Mouse (Mus musculus): ENCODE results near the gene Tmem160. TPM values are rescaled to one million over a fixed set of nuclear protein-coding genes. Genes with fewer than 3 reads are reported as not detected.

Tmem160 gene
- polyA plus RNA-seq, 1 experiment from 2014 or later: 75.6 TPM

GRCm38 (mm10) chr7:16417141-16417771 lies 35.3 kb upstream of the Tmem160 start:
- peaks cover 57% of the 10 kb centered on the region for H3K36me3 ChIP-seq
- H3K27ac ChIP-seq (replicated peaks): no peak overlapping the region
- no peak overlapping the region for H3K4me3 ChIP-seq
- H3K27me3 ChIP-seq: no peaks in the 10 kb centered on the region
- WGBS: 87% methylated on average over 10 of the region's 10 CpGs
- peaks cover 7% of the 10 kb centered on the region; the same call in 1 of the 2 replicates for H3K4me1 ChIP-seq (replicated peaks)
- H3K4me2 ChIP-seq: no peak overlapping the region
- no peak for ATAC-seq (ENCODE audit: low FRiP score, low read depth)
- no peak overlapping the region for H3K9ac ChIP-seq
- no peaks in the 10 kb centered on the region for H3K9me3 ChIP-seq

DNA sequence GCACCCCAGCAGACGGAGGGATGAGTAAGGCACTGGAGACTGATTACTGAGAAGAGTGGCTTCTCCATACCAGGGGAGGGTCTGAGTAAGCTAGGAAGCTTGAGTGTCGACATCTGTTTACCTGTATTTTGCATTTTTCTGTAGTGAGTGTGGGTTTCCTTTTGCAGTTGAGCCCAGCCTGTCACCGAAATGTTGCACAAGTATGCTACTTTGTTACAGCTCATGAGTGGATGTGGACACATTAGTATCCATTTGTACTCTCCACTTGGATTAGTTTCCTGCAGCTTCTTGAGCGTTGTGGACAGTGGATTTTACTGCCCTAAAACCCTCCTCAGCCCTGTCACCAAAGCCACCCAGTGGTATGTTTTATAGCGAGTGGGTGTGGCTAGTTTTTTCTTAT lies 33.9 kb upstream of the Tmem160 start:
- H3K9ac ChIP-seq: no peak overlapping the region
- no peaks in the 10 kb centered on the region for H3K27me3 ChIP-seq
- H3K27ac ChIP-seq (replicated peaks): no peak overlapping the region
- no peak overlapping the region for H3K4me3 ChIP-seq
- H3K4me1 ChIP-seq (replicated peaks): no peaks in the 10 kb centered on the region
- H3K4me2 ChIP-seq: no peak overlapping the region
- ATAC-seq (ENCODE audit: low FRiP score, low read depth): no peak
- peaks cover 70% of the 10 kb centered on the region for H3K36me3 ChIP-seq
- H3K9me3 ChIP-seq: no peaks in the 10 kb centered on the region
- 91% methylated on average over 5 of the region's 5 CpGs for WGBS

DNA sequence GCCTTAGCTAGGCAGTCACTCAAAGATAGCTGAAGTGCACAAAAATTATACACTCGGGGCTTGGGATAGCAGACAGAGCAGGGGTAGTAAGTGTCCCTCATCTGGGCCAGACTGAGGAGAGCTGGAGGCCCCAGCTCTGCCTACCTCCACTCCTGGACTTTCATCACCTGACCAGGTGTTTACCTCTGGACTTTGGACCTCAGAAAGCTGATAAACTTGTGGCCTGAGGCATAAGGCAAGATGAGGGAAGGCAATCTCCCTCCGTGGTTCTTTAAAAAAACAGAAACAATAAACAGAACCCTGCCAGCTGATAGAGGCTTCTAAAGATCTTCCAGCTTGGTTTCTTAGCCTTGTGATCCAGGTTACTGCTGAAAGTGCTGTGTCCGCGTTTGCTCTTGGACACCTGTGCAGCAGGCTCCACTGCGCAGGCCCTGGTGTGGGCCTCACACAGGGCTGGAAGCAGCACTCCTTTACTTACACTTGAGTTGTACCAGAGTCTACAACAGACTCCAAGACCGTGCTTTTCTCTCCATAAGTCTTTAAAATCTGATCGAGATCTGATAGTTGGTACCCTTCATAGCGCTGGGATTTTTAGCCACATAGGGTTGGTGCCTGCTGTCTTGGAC lies 32.0 kb upstream of the Tmem160 start:
- no peak for ATAC-seq (ENCODE audit: low FRiP score, low read depth)
- Histone ChIP-seq H3K27ac (replicated peaks) (no peak overlapping the region), H3K4me2 (no peak overlapping the region), H3K4me1 (replicated peaks) (no peaks in the 10 kb centered on the region), H3K4me3 (no peak overlapping the region), H3K27me3 (no peaks in the 10 kb centered on the region), H3K9me3 (no peaks in the 10 kb centered on the region), H3K9ac (no peak overlapping the region), H3K36me3 (peaks cover 89% of the 10 kb centered on the region)
- 97% methylated on average over 8 of the region's 8 CpGs for WGBS

- no peak overlapping the region for H3K4me2 ChIP-seq
- H3K4me1 ChIP-seq (replicated peaks): no peaks in the 10 kb centered on the region
- no peak for ATAC-seq (ENCODE audit: low FRiP score, low read depth)
- no peaks in the 10 kb centered on the region for H3K27me3 ChIP-seq
- no peak overlapping the region for H3K4me3 ChIP-seq
- no peaks in the 10 kb centered on the region for H3K9me3 ChIP-seq
- H3K9ac ChIP-seq: no peak overlapping the region
- peaks cover 96% of the 10 kb centered on the region for H3K36me3 ChIP-seq
- no peak overlapping the region for H3K27ac ChIP-seq (replicated peaks)
- 87% methylated on average over 18 of the region's 18 CpGs for WGBS
Measured at GRCm38 (mm10) chr7:16422222-16422856, 30.2 kb upstream of the Tmem160 start.

GRCm38 (mm10) chr7:16423731-16424130 lies 28.8 kb upstream of the Tmem160 start:
- H3K27me3 ChIP-seq: no peaks in the 10 kb centered on the region
- peaks cover 95% of the 10 kb centered on the region for H3K36me3 ChIP-seq
- H3K4me2 ChIP-seq: no peak overlapping the region
- H3K4me3 ChIP-seq: no peak overlapping the region
- H3K4me1 ChIP-seq (replicated peaks): no peaks in the 10 kb centered on the region
- H3K9me3 ChIP-seq: no peaks in the 10 kb centered on the region
- no peak overlapping the region for H3K27ac ChIP-seq (replicated peaks)
- H3K9ac ChIP-seq: no peak overlapping the region
- no peak for ATAC-seq (ENCODE audit: low FRiP score, low read depth)
- 94% methylated on average over 9 of the region's 9 CpGs for WGBS

DNA sequence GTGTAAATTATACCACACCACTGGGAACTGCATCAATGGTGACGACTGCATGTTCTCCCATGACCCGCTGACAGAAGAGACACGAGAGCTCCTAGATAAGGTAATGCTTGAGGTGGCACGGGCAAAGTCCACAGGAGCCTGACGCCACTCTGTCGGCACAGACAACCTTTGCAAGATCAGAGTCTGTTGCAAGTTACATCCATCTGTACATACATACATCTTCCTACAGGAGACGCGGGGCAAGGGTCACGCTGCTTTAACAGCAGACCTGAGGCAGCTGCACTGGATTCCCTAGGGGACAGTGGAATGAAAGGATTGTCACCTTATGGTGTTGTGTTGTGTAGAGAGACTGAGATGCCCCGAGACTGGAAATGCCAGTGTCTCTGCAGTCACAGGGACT lies 26.9 kb upstream of the Tmem160 start:
- Histone ChIP-seq H3K27ac (replicated peaks) (no peak overlapping the region), H3K9ac (no peak overlapping the region), H3K9me3 (no peaks in the 10 kb centered on the region), H3K36me3 (peaks cover 95% of the 10 kb centered on the region), H3K4me2 (no peak overlapping the region), H3K27me3 (no peaks in the 10 kb centered on the region), H3K4me1 (replicated peaks) (no peaks in the 10 kb centered on the region), H3K4me3 (no peak overlapping the region)
- 93% methylated on average over 10 of the region's 10 CpGs for WGBS
- ATAC-seq (ENCODE audit: low FRiP score, low read depth): no peak

- Histone ChIP-seq H3K4me3 (no peak overlapping the region), H3K9ac (no peak overlapping the region), H3K27me3 (no peaks in the 10 kb centered on the region), H3K27ac (replicated peaks) (no peak overlapping the region), H3K4me1 (replicated peaks) (no peaks in the 10 kb centered on the region), H3K9me3 (no peaks in the 10 kb centered on the region), H3K36me3 (peaks cover 95% of the 10 kb centered on the region), H3K4me2 (no peak overlapping the region)
- peak; percentile 36; the same call in 1 of the 2 replicates for ATAC-seq (ENCODE audit: low FRiP score, low read depth)
- WGBS: 55% methylated on average over 4 of the region's 4 CpGs
Measured at GRCm38 (mm10) chr7:16426129-16426729, 26.4 kb upstream of the Tmem160 start.

DNA sequence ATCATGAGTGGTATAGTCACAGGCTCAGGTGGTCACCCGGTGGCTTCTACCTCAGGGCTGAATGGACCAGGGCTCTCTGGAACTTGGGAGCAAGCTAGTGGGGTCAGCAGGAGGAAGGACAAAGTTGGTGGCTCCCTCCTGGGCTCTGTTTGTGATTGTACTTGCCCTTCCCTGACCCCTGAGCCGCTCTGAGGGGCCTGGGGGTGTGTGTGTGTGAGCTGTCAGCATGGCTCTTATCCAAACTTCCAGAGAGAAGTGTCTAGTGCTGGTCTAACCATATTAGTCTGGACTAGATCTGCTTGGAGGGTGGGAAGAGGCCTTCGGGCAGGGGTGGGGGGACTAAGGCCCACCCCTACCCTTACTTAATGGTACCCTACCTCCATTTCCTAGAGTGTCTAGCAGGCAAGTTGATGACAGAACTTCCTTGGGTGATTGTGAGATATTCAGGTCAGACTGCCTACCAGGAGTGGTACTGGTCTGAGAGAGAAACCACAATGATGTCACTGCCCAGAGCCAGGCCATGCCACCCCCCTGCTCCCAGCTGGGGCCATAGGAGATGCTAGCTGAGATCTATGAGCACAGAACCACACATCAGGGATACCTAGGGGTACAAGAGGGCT lies 19.1 kb upstream of the Tmem160 start:
- Histone ChIP-seq H3K36me3 (peaks cover 71% of the 10 kb centered on the region), H3K4me1 (replicated peaks) (no peaks in the 10 kb centered on the region), H3K4me3 (no peak overlapping the region), H3K9ac (no peak overlapping the region), H3K27me3 (no peaks in the 10 kb centered on the region), H3K27ac (replicated peaks) (no peak overlapping the region), H3K4me2 (no peak overlapping the region), H3K9me3 (no peaks in the 10 kb centered on the region)
- ATAC-seq (ENCODE audit: low FRiP score, low read depth): no peak
- 88% methylated on average over 3 of the region's 3 CpGs for WGBS

GRCm38 (mm10) chr7:16435088-16435487 lies 17.5 kb upstream of the Tmem160 start:
- ATAC-seq (ENCODE audit: low FRiP score, low read depth): no peak
- Histone ChIP-seq H3K27ac (replicated peaks) (no peak overlapping the region), H3K27me3 (no peaks in the 10 kb centered on the region), H3K4me1 (replicated peaks) (no peaks in the 10 kb centered on the region), H3K4me2 (no peak overlapping the region), H3K36me3 (peaks cover 56% of the 10 kb centered on the region), H3K4me3 (no peak overlapping the region), H3K9ac (no peak overlapping the region), H3K9me3 (no peaks in the 10 kb centered on the region)
- WGBS: 90% methylated on average over 9 of the region's 9 CpGs

DNA sequence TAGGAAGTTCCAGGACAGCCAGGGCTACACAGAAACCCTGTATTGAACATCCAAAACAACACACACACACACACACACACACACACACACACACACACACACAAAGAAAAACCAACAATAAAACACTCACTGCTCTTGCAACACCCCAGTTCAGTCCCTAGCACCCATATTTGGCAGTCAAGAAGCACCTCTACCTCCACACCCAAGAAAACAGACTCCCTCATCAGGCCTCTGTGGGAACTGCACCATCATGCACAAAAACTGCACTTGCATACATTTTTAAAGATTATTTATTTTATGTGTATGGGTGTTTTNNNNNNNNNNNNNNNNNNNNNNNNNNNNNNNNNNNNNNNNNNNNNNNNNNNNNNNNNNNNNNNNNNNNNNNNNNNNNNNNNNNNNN lies 11.3 kb upstream of the Tmem160 start:
- no peak overlapping the region for H3K4me2 ChIP-seq
- ATAC-seq (ENCODE audit: low FRiP score, low read depth): no peak
- H3K4me3 ChIP-seq: no peak overlapping the region
- no peaks in the 10 kb centered on the region for H3K27me3 ChIP-seq
- peaks cover 6% of the 10 kb centered on the region for H3K36me3 ChIP-seq
- H3K9me3 ChIP-seq: no peaks in the 10 kb centered on the region
- no peak overlapping the region for H3K27ac ChIP-seq (replicated peaks)
- H3K4me1 ChIP-seq (replicated peaks): no peaks in the 10 kb centered on the region
- no peak overlapping the region for H3K9ac ChIP-seq

- no peak overlapping the region for H3K27ac ChIP-seq (replicated peaks)
- 0 out of 2 replicates have a peak, but pooled peaks cover 4% of the 10 kb centered on the region for H3K36me3 ChIP-seq
- H3K9me3 ChIP-seq: no peaks in the 10 kb centered on the region
- H3K4me1 ChIP-seq (replicated peaks): peaks cover 7% of the 10 kb centered on the region
- H3K4me3 ChIP-seq: no peak overlapping the region
- no peak overlapping the region for H3K9ac ChIP-seq
- H3K4me2 ChIP-seq: no peak overlapping the region
- WGBS: 87% methylated on average over 6 of the region's 6 CpGs
- ATAC-seq (ENCODE audit: low FRiP score, low read depth): no peak
- H3K27me3 ChIP-seq: no peaks in the 10 kb centered on the region
Measured at GRCm38 (mm10) chr7:16451656-16452055, 923 bp upstream of the Tmem160 start.
